Mouse (Mus musculus) spleen, adult 18-20 months (tissue): ENCODE data around the gene Kcmf1.
"Not testable (repeated sequence)": the region's sequence is repeated elsewhere in the genome, so short reads cannot be mapped to it uniquely, and the experiment has no call there.

Experiments
- DNase-seq, 2 experiments: peaks; one replicate each; pipeline ENCODE4 v3.0.0; 2022; ENCODE audit warnings: mixed read lengths in 2 of 2

The Kcmf1 gene

DNA sequence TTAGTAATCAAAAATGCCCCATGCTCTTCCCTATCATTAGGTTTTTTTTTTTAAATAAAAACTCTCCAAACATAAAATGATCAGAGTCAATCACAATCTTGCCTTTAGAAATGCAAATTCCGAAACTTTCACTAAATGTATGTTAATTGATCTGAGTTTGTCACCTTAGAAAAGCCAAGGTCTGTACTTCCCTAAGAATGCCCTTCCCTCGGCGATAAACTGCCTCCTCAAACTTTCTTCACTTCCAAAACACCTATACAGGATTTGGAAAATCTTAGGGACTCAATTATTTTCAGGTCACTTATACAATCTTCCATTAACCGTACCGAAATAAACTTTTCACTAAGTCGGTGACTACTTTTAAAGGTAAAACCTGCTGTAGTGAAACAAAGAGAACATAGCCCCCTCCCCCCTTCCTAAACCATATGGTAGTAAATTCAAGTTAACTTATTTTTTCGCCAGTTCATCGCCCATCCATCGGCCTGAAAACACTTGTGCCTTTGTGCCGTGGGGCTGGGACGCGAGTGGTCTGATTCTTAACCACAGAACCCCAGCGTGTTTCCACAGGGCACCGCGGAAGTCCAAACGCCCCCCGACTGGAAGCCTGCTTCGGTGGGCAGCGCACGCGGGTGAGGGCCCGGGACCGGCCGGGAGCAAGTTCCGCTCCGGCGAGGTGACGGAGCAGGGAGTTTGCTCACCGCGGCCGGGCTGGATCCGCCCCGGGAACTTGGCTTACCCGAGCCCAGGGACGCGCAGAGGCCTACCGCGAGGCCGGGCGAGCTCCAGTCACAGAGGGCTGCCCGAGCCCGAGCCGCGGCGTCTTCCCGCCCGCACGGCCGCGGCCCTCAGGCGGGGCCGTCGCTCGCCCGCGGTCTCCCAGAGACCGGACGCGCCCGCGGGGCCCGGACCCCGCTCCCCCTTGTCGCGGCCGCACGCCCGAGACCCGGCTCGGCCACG lies 1.3 kb downstream of the Kcmf1 start:
- peak; percentile 52 to 68 for DNase-seq

GRCm38 (mm10) chr6:72895000-72895399 lies 4.8 kb downstream of the Kcmf1 start:
- DNase-seq: no peak

- DNase-seq: no peak
Measured at GRCm38 (mm10) chr6:72891238-72891637, 8.5 kb downstream of the Kcmf1 start.

DNA sequence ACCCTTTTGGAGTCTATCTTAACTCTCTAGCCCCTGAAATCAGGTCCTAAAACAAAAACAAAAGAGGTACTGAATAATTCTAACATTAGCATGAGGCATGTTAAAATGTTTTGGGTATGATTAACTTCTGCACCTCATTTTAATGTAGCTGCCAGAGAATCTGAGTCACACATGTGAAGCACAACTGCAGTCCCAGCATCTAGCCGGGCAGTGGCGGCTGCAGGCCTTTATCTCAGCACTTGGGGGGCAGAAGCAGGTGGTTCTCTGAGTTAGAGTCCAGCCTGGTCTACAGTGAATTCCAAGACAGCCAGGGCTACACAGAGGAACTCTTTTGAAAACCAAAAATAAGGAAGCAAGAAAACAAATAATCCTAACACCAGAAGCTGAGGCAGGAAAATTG lies 11.1 kb downstream of the Kcmf1 start:
- no peak for DNase-seq

- no peak for DNase-seq
Measured at GRCm38 (mm10) chr6:72885268-72885667, 14.5 kb downstream of the Kcmf1 start.

DNA sequence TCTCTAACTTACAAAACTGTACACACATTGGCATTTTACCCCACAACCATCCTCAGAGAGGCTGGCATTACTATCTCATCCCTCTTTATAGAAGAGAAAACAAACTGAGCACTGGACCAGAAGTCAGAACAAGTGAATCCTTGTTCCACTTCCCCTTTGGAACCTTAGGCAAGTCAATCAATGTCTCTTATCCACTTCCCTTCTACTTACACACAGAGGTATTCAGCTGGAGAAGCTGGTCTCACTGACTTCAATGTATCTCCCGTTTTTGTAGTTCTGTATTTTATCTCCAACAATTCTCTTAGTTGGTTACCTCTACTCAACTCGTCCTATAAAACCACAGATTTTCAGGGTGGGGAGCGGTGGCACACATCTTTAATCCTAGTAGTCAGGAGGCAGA lies 15.0 kb downstream of the Kcmf1 start:
- no peak for DNase-seq

DNA sequence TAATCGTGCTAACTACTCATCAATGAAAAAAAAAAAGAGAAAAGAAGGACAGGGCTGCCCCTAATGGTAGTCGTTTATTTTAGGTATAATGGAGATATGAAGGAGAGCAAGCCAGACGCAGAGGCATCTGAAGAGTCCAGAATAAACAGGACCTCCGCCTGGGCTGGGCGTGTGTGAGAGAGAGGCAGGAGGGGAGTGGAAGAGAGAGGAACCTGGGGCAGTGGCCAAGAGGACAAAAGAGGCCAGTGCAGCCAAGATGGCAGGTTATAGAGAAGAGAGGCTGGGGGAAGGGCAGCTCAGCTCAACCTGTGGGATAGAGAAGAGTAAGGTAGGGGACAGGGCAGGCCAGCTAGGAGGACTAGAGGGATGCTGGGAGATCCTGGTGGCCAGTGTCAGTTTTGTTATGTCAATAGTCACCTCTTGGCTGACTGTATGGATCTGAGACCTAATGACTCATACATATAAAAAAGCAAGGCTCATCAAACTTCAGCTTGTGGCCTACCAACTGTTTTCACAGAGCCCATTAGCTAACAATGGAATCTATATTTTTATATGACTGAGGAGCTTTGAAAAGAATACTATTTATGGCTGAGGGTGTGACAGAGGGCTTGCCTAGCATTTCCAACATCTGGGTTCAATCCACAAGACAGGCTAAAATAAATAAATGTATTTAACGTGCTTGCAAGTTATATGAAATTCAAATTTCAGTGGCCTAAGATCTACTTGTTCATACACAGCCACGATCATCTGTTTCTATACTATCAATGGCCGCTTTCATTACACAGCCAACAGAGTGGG lies 16.9 kb downstream of the Kcmf1 start:
- DNase-seq: no peak

DNA sequence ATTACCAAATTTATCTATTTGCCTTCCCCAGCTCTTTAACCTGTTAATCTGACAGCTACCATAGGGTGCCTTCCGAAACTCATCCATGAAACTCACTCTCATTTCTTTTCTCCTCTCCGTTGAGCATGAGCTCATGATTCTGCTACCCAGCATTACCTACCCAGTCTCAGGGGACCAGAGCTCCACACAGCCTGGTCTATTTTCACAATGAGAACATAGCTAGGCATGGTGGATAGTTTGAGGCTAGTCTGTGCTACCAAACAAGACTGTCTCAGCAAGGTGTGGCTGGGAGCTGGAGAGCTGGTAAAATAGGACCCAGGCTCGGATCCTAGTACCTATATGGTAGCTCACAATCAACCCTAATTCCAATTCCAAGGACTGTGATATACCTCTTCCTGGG lies 17.6 kb downstream of the Kcmf1 start:
- DNase-seq: no peak

GRCm38 (mm10) chr6:72881619-72881979 lies 18.2 kb downstream of the Kcmf1 start:
- no peak for DNase-seq

GRCm38 (mm10) chr6:72880913-72881618 lies 18.7 kb downstream of the Kcmf1 start:
- no peak for DNase-seq

DNA sequence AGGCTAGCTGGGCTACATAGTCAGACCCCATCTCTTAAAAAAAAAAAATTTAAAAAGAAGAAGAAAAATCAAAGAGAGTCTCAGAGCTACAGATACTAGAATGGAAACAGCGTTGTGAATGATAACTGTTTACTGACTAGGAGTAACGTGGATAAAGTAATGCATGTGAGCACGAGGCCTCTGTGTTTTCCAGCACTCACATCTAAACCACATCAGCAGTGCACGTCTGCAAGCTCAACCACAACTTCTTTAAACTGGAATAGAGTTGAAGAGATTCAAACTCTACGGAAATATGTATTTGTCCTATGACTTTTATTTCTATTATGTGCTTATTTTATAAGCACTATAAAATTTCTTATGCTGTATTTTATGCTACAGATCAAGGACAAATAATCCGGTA lies 23.1 kb downstream of the Kcmf1 start:
- no peak for DNase-seq

DNA sequence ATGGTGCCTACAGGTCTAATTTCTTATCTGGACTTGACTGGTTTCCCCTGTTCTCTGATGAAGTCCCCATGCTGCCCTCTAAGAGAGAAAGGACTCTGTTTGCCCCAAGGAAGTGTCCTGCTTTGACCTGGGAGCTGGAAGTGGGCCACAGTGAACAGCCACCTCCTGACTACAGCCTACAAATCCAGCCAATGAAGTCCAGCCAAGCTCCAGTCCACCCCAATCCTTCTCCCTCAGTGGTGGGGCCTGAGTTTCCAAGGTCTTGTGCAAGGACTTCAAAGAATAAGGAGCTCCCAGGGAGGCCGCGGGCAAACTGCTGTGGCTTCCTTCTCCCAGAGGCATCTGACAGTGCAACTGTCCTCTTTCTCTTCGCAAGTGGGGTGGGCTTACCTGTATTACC lies 26.4 kb downstream of the Kcmf1 start:
- no peak for DNase-seq

- DNase-seq: no peak
Measured at GRCm38 (mm10) chr6:72872276-72872675, 27.5 kb downstream of the Kcmf1 start.

- DNase-seq: no peak
Measured at GRCm38 (mm10) chr6:72869601-72870000, 30.2 kb downstream of the Kcmf1 start.

DNA sequence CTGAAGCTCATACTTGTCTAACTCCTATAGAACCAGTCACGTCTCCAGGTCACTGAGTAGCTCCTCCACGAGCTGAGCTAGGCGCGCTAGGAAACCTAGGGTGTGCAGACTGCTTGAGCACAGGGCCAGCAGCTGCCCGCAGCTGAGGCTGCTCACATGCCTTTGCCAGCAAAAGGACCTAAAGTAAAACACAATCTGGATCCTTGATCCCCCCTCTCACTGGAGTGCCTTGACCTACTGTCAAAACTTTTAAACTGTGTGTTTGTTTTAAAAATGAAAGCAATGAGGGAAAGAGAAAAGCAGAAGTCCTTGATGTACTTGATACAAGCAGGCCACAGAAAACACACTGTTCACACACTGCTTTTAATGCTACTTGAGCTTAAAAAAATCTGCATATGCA lies 31.1 kb downstream of the Kcmf1 start:
- DNase-seq: peak in 1 of 2 experiments; percentile 26

GRCm38 (mm10) chr6:72867746-72868145 lies 32.0 kb downstream of the Kcmf1 start:
- DNase-seq: no peak

DNA sequence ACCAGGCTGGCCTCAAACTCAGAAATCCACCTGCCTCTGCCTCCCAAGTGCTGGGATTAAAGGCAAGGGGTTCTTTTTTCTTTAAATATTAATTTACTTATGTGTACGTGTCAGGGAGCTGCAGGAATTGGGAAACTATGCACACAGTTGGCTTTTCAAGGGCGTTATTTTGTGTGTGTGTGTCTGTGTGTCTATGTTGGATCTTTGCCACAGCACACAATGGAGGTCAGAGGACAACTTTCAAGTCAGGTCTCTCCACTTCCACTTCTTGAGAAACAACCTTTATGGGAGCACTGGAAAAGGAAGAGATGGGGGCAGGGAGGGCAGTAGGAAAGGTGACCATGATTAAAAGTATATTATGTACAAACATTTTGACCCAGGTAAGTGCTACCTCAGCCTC lies 33.5 kb downstream of the Kcmf1 start:
- no peak for DNase-seq

GRCm38 (mm10) chr6:72862686-72863085 lies 37.1 kb downstream of the Kcmf1 start:
- not testable (repeated sequence) for DNase-seq

DNA sequence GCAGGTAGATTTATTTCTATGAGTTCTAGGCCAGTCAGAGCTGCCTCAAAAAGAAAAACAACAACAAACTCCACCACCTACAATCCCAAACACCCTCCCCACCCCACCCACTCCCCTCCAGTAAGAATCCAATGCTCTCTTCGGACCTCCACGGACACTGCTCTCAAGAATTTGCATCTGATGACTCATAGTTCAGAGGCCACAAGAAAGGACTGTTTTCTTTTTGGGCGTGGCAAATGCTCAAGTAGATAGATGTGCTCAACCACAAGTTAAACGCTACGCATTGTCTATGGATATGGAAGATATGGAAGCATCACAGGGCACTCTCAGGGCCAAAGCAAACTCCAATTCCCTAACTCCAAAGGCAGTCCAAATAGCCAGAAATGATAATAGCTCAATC lies 45.5 kb downstream of the Kcmf1 start:
- no peak for DNase-seq

DNA sequence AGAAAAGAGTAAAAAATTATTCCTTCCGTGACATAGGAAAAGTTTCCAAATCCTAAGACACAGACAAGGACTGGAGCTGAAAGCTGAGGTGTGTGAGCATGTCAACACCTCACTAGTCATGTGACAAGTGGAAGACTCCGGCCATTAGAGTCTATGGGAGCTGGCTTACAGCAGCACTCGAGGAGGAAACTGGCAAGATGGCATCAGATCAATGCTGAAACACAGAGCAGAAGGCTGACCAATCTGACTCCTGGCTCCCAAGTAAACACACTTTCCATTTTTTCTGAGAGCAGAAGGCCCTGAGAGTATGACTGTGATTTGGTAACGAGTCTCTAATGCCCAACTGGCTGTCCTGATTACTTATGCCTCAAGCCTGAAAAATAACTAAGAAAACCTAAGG lies 47.6 kb downstream of the Kcmf1 start:
- DNase-seq: no peak

DNA sequence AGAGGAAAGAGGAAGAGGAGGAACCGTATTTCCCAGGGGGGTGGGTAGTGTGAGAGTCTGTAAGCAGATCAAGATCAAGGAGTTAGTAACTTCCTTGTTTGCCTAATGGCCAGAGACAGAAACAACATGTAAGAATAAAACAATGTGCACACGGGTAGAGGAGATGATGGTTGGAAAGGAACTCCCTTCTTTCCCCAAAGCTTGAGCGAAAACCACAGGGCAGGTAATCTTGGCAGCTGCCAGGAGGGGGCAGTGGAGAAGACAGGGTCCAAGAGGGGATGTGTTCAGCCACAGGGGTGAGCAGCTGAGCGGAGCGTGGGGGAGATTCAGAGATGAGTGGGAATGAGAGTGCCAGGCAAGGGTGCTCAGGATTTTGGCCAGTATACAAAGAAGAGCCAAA lies 48.1 kb downstream of the Kcmf1 start:
- DNase-seq: peak; percentile 22 to 50

DNA sequence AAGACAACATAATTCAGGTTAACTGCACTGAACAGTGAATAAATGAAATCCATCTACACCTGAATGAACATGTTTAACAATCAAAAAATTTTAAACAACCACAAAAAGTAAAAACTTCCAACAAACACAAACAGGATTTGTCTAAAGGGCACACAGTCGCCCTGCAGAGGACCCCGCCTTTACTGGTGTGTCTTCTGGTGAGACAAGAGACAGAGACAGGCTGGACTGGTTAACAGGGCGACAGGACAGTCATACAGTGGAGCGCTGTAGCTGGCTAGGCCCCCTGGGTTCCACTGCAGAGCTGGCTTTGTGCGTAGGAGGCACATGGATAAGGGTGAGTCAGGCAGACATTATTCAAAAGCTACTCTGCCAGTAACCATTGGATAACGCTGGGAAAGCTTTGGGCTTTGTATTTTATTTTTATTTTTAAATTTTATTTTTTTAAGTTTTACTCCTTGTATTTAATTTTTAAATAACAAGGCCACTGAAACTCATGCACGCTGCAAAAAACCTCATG lies 57.7 kb downstream of the Kcmf1 start:
- no peak for DNase-seq
